Mouse (Mus musculus) testis, adult 2 months (tissue): ENCODE results near the gene Myh9.

Experiments
- CTCF ChIP-seq: fragments of 200-500 bp; IDR thresholded peaks from 2 replicates; pipeline ENCODE4 v1.5.1; 2012; ENCODE audit warnings: low read depth, mild to moderate bottlenecking, inconsistent platforms, low read length, moderate library complexity; ENCODE audit not compliant: control insufficient read depth, insufficient read depth, insufficient replicate concordance
- POLR2A ChIP-seq: fragments of 200-500 bp; IDR thresholded peaks from 2 replicates; pipeline ENCODE4 v1.6.1; 2012; ENCODE audit warnings: low read depth, mild to moderate bottlenecking, inconsistent platforms, low read length, moderate library complexity; ENCODE audit not compliant: control insufficient read depth

- TF ChIP-seq CTCF = no peak
- no peak for TF ChIP-seq POLR2A
These were observed 45.1 kb upstream of the Myh9 start for GRCm38 (mm10) chr15:77887093-77887488.
